Mouse (Mus musculus) G1E (cell line): ENCODE results near the gene Hoxa11.

Experiments used
- CTCF ChIP-seq: IDR thresholded peaks from 2 replicates; pipeline ENCODE4 v1.5.1; 2012; ENCODE audit warnings: low read depth, low read length, inconsistent platforms, mixed read lengths
- GATA1 ChIP-seq: IDR thresholded peaks from 2 replicates; pipeline ENCODE4 v1.6.1; 2012; ENCODE audit warnings: borderline replicate concordance, low read length, inconsistent platforms, mixed read lengths
- TAL1 ChIP-seq: conservative IDR thresholded peaks from 2 replicates; pipeline ENCODE4 v1.6.1; 2012; ENCODE audit warnings: low read depth, low read length, inconsistent platforms, mixed read lengths

- TF ChIP-seq TAL1 (no peak), CTCF (no peak), GATA1 (no peak)
Observed at GRCm38 (mm10) chr6:52252016-52252774, 6.6 kb upstream of the Hoxa11 start.
